Mouse (Mus musculus) heart, postnatal 0 days (tissue): ENCODE data around the gene Ttc8. TPM values are rescaled to one million over a fixed set of nuclear protein-coding genes. Genes with fewer than 3 reads are reported as not detected.

ENCODE experiments used
- ATAC-seq: fragments of 200-750 bp; cut with Nextera tagmentation; 2 replicates; pipeline ENCODE4 v1.8.0; 2017; ENCODE audit warnings: low read depth, moderate number of reproducible peaks, moderate library complexity; ENCODE audit not compliant: insufficient read depth
- DNase-seq: peaks from one replicate; pipeline ENCODE4 v3.0.0-alpha.2; 2016; ENCODE audit warnings: low spot score
- H3K27ac ChIP-seq: fragments of 300-500 bp; sonication (generic); 2 replicates; pipeline ENCODE4 v1.5.1; 2014; ENCODE audit warnings: low read depth, mild to moderate bottlenecking
- H3K27me3 ChIP-seq: fragments of 300-500 bp; sonication (generic); 2 replicates; pipeline ENCODE4 v1.6.1; 2014; ENCODE audit warnings: low read length, mixed read lengths; ENCODE audit not compliant: control insufficient read depth, insufficient read depth
- H3K36me3 ChIP-seq: fragments of 300-500 bp; sonication (generic); replicated peaks from 2 replicates; pipeline ENCODE4 v1.6.1; 2014; ENCODE audit warnings: low read length, mixed read lengths; ENCODE audit not compliant: control insufficient read depth, insufficient read depth
- H3K4me1 ChIP-seq: fragments of 300-500 bp; sonication (generic); 2 replicates; pipeline ENCODE4 v1.6.1; 2014; ENCODE audit warnings: antibody characterized with exemption; ENCODE audit not compliant: control insufficient read depth, insufficient read depth
- H3K4me2 ChIP-seq: fragments of 300-500 bp; sonication (generic); 2 replicates; pipeline ENCODE4 v1.6.1; 2014; ENCODE audit warnings: low read depth, mild to moderate bottlenecking, low read length, moderate library complexity
- H3K4me3 ChIP-seq: fragments of 300-500 bp; sonication (generic); 2 replicates; pipeline ENCODE4 v1.5.1; 2014; ENCODE audit warnings: low read depth, low read length
- H3K9ac ChIP-seq: fragments of 300-500 bp; sonication (generic); replicated peaks from 2 replicates; pipeline ENCODE4 v1.6.1; 2014; ENCODE audit warnings: low read depth, low read length, mixed read lengths
- H3K9me3 ChIP-seq: fragments of 300-500 bp; sonication (generic); replicated peaks from 2 replicates; pipeline ENCODE4 v1.6.1; 2016; ENCODE audit warnings: low read length; ENCODE audit not compliant: control insufficient read depth
- CTCF ChIP-seq: IDR thresholded peaks from 2 replicates; pipeline ENCODE4 v1.5.1; 2016; ENCODE audit warnings: antibody characterized with exemption, control low read depth, low read depth
- EP300 ChIP-seq: IDR thresholded peaks from 2 replicates; pipeline ENCODE4 v1.6.1; 2016; ENCODE audit warnings: antibody characterized with exemption, low read depth
- WGBS: fragments of 180-500 bp; shearing (Covaris S2); extraction: QIAGEN DNeasy Blood & Tissue Kit; methylation state at CpG from one replicate; pipeline ENCODE4 v1.1.7; 2014; 5-methylcytosine and 5-hydroxymethylcytosine counted together
- polyA plus RNA-seq: library from polyadenylated mRNA; unstranded; fragments of >200 nt; fragmentation: Nextera tagmentation; extraction: Ambion mirVana; gene quantifications from 2 replicates; pipeline ENCODE4 v1.2.1, GENCODE M21; 2015
- total RNA-seq: library from RNA; depleted of rRNA; stranded (reverse); fragments of >200 nt; gene quantifications from 2 replicates; pipeline ENCODE4 v1.2.3, GENCODE M21; 2014; ENCODE audit warnings: low replicate concordance

Gene Ttc8
- total and polyA plus RNA-seq, 2 experiments from 2014 or later: 8.4 to 9.7 TPM

DNA sequence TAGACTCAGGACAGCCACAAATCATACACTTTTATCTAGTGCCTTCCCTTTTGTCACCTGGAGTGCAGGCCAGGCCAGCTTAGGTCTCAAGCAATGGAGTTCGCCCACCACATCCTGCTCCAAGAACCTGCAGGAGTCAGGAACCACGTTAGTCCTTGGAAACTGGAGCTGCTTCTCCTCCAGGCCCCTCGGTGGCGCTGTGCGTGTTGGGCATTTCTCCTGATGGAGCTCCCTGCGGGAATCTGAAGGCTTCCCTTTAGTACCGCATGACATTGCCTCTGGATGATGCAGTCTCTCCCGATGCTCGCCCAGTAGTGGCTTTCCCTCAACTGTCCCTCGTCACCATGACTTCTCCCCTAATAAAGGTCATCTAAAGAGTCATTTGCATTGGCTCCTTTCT, 53.1 kb downstream of the Ttc8 start:
- no peak for TF ChIP-seq EP300
- TF ChIP-seq CTCF: no peak
- Histone ChIP-seq H3K4me3 (no peak overlapping the region), H3K9me3 (no peaks in the 10 kb centered on the region), H3K9ac (no peak overlapping the region), H3K4me1 (no peaks in the 10 kb centered on the region), H3K4me2 (no peak overlapping the region), H3K27ac (no peak overlapping the region), H3K27me3 (no peaks in the 10 kb centered on the region), H3K36me3 (peaks cover 12% of the 10 kb centered on the region)
- WGBS: 74% methylated on average over 10 of the region's 10 CpGs
- no peak for ATAC-seq
- DNase-seq: no peak

DNA sequence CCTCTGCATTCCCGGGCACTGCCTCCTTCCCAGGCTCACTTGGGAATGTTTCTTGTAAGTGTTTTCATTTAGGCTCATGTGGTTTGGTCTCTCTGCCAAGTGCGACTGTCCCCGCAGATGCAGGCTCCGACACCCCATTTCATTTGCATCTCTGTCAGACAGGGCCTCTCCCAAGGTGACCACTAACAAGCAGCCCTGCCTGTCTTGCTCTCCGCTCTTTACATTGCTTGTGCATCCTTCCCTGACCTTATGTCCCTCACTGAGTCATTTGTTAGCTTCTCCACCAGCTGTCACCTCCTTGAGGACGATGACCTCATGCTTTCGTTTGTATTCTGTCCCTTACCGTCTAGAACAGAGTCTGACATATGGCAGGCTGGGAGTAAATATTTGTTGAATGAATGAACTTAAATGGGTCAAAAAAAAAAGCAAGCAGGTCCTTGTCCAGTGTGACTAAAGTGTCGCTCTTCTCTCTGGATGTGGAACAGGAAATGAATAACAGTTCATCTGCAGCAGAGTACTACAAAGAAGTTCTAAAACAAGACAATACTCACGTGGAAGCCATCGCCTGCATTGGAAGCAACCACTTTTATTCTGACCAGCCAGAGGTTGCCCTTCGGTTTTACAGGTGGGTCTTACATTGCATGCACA, 53.9 kb downstream of the Ttc8 start:
- DNase-seq: no peak
- no peak overlapping the region for H3K4me3 ChIP-seq

DNA sequence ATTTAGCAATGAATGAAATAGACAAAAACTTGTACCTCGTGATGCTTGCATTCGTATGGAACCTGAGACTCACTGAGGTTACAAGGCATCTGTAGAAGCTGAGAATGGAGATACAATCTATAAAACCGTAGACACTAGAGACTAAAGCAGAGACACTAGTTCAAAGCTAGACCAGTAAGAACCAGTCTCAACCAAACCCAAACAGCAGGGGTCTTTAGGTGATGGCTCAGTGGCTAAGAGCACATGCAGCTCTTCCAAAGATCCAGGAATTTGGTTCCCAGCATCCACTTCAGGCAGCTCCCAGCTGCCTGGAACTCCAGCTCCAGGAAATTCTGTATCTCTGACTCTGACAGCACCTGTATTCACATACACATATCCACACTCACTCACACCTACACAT, 60.7 kb downstream of the Ttc8 start:
- Histone ChIP-seq H3K4me3 (no peak overlapping the region), H3K4me2 (no peak overlapping the region), H3K9ac (no peak overlapping the region), H3K4me1 (no peaks in the 10 kb centered on the region), H3K36me3 (peaks cover 12% of the 10 kb centered on the region), H3K27ac (no peak overlapping the region), H3K27me3 (no peaks in the 10 kb centered on the region), H3K9me3 (no peaks in the 10 kb centered on the region)
- no peak for DNase-seq
- 88% methylated on average over 3 of the region's 3 CpGs for WGBS
- ATAC-seq: no peak
- TF ChIP-seq EP300 (no peak), CTCF (no peak)

More for the DNA sequence above, 53.9 kb downstream of the Ttc8 start:
- Histone ChIP-seq H3K9ac (no peak overlapping the region), H3K4me2 (no peak overlapping the region), H3K9me3 (no peaks in the 10 kb centered on the region), H3K36me3 (peaks cover 12% of the 10 kb centered on the region), H3K27me3 (no peaks in the 10 kb centered on the region), H3K4me1 (no peaks in the 10 kb centered on the region), H3K27ac (no peak overlapping the region)
- TF ChIP-seq CTCF (no peak), EP300 (no peak)
- 74% methylated on average over 12 of the region's 12 CpGs for WGBS
- ATAC-seq: no peak

DNA sequence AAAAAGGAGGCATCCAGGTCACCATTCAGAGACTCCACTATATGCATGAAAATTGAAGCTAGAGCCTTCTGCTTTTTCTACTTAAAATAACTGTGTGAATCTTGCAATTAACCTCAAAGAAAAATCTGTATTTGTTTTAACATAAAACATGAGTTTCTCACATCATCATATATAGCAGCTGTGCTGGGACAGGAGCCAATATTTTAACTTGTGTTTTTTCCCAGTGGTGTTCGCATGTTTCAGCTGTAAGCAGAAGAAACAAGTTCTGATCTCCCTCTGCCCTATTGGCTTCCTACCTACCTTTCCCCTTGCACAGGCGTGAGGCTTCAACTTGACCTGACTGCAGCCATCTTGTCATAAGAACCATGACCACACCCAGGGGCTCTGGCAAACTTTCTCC, 64.4 kb downstream of the Ttc8 start:
- no peaks in the 10 kb centered on the region for H3K27me3 ChIP-seq
- no peak for ATAC-seq
- H3K9me3 ChIP-seq: no peaks in the 10 kb centered on the region
- no peaks in the 10 kb centered on the region for H3K4me1 ChIP-seq
- DNase-seq: no peak
- 89% methylated on average over 2 of the region's 2 CpGs for WGBS
- no peaks in the 10 kb centered on the region for H3K36me3 ChIP-seq
- no peak for TF ChIP-seq CTCF
- H3K4me3 ChIP-seq: no peak overlapping the region
- H3K4me2 ChIP-seq: no peak overlapping the region
- no peak overlapping the region for H3K9ac ChIP-seq
- H3K27ac ChIP-seq: no peak overlapping the region

DNA sequence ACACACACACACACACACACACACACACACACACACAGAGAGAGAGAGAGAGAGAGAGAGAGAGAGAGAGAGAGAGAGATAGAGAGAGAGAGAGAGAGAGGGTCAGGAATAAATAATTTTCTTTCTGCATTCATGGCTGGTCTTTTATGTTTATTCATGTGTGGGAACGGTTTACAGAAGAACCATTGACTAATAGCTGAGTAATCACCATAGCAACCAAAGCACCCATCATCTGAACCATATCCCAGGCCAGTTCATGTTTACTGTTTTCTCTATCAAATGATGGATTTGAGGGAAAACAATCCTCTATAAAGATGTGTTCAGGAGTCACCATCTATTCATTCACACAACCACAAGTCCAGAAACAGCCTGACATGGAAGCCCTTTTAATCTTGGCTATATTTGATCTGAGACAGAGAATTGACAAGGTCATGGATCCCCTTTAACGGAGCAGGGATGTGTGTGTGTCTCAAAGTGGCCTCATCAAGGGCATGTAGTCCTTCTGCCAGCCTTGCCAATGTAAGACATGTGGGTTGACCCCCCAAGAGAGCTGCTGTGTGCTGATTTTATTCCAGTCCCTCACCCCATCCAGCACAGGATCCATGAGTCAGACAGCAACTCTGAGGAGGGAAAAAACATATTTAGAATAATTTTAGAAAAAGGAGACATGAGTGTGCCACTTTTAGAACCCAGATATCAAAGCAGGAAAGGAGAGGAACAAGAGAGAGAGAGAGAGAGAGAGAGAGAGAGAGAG, 70.9 kb downstream of the Ttc8 start:
- Histone ChIP-seq H3K4me3 (no peak overlapping the region), H3K4me2 (no peak overlapping the region), H3K36me3 (no peaks in the 10 kb centered on the region), H3K9ac (no peak overlapping the region), H3K27ac (no peak overlapping the region), H3K9me3 (no peaks in the 10 kb centered on the region), H3K4me1 (no peaks in the 10 kb centered on the region), H3K27me3 (no peaks in the 10 kb centered on the region)
- TF ChIP-seq CTCF: no peak
- no peak for TF ChIP-seq EP300
- WGBS: 61% methylated on average over 2 of the region's 2 CpGs
- DNase-seq: no peak
- ATAC-seq: no peak

DNA sequence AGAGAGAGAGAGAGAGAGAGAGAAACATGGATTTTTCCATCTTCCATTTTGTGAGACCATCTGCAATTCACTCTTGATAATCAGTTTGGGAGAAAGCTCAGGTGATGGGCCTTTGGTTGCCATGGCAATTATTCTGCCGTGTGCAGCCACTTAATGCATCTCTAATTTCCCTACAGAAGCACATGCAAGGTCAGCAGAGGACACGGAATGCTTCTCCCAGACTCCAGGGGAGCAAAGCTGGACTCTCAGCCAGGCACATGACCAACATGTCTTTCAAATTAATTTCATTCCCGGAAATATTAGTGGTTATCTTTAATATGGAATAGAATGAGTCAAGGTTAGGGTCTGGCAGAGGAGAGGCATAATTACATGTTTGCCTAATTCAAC, 71.4 kb downstream of the Ttc8 start:
- no peak overlapping the region for H3K4me3 ChIP-seq
- H3K9me3 ChIP-seq: no peaks in the 10 kb centered on the region
- H3K9ac ChIP-seq: no peak overlapping the region
- no peak for TF ChIP-seq EP300
- TF ChIP-seq CTCF: no peak
- no peaks in the 10 kb centered on the region for H3K27me3 ChIP-seq
- no peaks in the 10 kb centered on the region for H3K36me3 ChIP-seq
- H3K4me2 ChIP-seq: no peak overlapping the region
- ATAC-seq: no peak
- no peak for DNase-seq
- WGBS: 59% methylated on average over 3 of the region's 3 CpGs
- no peaks in the 10 kb centered on the region for H3K4me1 ChIP-seq
- no peak overlapping the region for H3K27ac ChIP-seq
